Mouse (Mus musculus): ENCODE data around the gene Hspb7. TPM values are rescaled to one million over a fixed set of nuclear protein-coding genes. Genes with fewer than 3 reads are reported as not detected.

The Hspb7 gene
- 100 to 1,000 TPM; 331 to 560 TPM for total RNA-seq (2021)
- long read RNA-seq, experiment 1, transcript Hspb7-201 (3 exons, 2,769 nt): major isoform, 19 of 22 reads
- long read RNA-seq, experiment 1, partial matches to known transcripts: 2 of 22 reads
- long read RNA-seq, experiment 1, other reads (novel, unspliced or antisense): 1 of 22 reads
- long read RNA-seq, experiment 2, transcript Hspb7-201 (3 exons, 2,769 nt): major isoform, 54 of 66 reads
- long read RNA-seq, experiment 2, partial matches to known transcripts: 11 of 66 reads
- long read RNA-seq, experiment 2, other reads (novel, unspliced or antisense): 1 of 66 reads

DNA sequence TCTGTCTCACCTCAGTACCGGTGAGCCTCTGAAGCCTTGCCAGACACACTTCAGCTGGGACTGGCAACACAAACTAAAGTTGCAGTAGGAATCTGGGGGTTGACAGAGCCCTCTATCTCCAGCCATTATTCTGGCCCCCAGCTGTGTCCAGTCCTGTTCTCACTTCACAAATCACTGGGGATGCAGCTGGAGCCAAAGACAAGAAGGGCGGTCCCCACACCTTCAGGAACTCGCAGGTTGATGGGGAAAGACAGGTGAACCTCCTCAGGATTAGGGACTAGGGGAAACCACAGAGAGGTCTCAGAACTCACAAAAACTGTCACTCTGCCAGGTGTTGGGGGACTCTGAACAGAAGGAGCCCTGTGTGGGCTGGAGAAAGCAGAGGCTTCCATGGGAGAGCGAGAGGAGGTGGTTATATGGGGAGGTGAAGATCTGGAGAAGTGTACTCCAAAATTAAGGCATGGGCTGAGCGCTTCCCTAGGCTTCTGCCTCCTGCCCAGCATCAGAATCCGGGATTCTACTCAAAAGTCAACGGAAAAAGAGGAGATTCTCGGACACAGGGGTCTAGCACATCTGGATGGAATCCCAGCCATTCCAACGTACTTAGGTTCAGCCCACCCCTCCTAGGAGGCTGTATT, at the start of gene Hspb7:
Gene Hspb7, plus strand, starts transcription at position 588 of the 638 bp plus-strand sequence.
- DNase-seq (ENCODE audit: low spot score): no peak

DNA sequence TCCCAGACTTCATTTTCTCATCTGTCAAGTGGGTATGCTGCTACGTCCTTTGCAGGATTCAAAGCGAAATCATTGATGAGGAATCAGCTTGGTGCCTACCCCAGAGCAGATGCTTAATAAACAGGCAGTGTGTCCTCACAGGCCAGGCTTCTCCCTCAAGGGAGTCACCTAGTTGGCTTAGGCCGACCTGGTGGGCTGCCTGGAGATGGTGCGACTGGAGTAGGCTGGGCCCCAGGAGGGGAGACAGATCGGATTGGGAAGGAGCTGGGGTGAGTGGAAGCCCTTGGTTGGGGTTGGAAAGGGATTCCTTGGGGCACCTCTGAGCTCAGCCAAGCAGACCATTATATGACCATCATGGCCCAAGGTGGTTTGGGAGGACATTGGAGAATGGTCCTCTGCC, 48.2 kb upstream of the Hspb7 start:
- no peak for DNase-seq (ENCODE audit: low spot score)

DNA sequence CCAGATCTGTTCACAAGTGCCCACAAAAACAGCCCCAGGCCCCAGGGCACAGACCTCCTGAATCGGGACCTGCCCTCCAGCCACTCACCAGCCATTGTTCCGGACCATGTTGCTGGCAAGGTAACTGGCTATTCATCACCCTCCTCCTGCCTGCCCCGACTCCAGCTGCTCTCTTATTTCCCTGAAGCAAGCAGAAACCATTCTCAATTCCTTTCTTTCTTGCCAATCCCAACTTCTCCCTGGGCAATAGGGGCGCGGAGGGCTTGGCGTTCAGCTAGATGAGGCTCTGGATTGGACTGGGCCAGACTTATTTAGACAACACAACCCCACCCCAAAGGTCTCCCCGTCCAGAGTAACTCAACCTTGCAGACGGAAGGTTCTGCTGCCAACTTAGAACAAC, 40.9 kb upstream of the Hspb7 start:
- DNase-seq (ENCODE audit: low spot score): no peak

DNA sequence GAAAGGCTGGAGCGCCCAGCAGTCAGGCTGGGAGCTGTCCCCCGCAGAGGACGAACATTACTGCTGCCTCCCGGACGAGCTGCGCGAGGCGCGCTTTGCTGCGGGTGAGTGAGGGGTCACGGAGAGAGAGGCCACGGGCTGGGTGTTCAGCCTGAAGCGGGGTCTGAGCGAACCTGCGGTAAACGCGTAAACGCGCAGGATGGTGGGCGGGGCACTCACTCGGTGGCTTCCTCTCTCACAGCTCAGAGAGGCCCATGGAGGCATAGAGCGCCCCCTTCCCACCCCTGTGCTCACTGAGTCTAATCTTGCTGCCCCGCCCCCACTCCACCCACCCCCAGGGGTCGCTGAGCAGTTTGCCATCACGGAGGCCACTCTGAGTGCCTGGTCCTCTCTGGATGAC, 38.2 kb upstream of the Hspb7 start:
- no peak for DNase-seq (ENCODE audit: low spot score)

DNA sequence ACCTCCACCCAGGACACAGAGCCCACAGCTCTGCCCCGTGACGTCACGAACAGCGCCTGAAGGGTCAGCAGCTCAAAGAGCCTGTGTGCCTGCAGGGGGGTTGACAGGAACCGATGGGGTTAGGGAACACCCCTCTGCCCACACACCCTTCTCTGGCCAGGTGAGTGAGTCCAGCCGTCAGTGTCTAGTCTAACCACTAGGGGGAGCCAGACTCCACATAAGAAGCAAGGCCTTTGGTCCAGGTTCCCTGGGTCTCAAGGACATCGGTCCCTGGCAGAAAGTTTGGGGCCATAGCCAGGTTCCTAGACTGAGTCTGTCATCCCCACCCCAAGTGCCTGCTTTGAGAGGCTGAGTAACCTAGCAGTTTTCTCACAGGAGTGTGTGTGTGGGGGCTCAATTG, 35.3 kb upstream of the Hspb7 start:
- DNase-seq (ENCODE audit: low spot score): peak; percentile 56

DNA sequence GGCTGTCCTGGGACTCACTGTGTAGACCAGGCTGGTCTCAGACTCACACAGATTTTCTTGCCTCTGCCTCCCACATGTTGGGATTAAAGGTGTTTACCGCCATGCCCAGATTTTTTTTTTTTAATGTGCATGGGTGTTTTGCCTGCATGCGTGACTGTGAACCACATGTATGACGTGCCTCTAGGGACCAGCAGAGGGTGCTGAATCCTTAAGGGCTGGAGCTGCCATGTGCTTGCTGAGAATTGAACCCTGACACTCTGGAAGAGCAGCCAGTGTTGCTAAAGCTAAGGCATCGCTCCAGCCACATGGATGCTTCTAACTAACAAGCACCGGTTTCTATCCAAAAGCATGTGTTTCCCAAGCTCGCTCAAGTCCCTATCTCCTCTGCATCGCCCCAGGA, 34.4 kb upstream of the Hspb7 start:
- no peak for DNase-seq (ENCODE audit: low spot score)

DNA sequence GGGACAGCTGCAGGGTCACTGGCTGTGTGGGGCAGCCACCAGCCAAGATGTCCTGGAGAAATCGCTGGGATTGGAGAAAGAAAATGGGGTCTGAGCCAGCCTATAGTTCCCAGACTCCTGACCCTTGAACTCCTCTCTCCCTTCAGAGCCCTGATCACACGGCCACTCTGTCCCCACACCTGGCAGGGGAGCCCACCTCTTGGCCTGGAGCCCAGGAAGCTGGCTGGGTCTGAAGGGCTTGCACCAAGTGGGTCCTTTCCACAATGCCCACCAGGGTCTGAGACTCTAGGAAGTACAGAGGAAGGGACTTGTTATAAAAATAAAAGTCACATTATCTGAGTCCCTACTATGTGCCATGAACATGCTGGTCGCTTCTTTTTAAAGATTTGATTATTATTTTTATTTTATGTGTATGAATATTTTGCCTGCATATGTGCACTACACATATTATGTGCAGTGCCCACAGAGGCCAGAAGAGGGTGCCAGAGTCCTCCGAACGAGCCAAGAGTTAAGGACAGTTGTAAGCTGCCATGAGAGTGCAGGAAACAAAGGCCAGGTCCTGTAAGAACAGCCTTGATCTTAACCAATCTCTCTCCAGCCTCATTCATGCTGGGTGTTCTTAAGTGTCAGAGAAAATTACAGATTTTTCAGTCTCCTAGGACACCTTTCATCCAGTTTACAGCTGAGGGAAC, 33.3 kb upstream of the Hspb7 start:
- DNase-seq (ENCODE audit: low spot score): peak; percentile 66

DNA sequence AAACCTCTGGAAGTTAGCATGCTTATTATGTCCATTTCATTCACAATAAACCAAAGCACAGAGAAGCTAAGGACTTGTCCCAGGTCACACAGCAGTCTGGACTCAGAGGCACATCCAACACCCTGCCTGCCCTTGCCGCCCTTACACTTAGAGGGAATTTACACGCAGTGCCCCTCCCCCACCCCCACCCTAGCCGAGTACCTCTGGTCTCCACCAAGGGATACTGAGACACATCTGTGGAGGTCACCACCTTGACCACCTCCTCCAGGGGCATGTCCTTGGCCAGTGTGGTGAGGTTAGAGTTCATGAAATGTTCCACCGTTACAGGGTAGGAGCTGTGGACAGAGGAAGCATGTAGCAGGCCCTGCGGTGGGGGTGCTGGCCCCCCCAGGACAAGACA, 32.6 kb upstream of the Hspb7 start:
- DNase-seq (ENCODE audit: low spot score): no peak

DNA sequence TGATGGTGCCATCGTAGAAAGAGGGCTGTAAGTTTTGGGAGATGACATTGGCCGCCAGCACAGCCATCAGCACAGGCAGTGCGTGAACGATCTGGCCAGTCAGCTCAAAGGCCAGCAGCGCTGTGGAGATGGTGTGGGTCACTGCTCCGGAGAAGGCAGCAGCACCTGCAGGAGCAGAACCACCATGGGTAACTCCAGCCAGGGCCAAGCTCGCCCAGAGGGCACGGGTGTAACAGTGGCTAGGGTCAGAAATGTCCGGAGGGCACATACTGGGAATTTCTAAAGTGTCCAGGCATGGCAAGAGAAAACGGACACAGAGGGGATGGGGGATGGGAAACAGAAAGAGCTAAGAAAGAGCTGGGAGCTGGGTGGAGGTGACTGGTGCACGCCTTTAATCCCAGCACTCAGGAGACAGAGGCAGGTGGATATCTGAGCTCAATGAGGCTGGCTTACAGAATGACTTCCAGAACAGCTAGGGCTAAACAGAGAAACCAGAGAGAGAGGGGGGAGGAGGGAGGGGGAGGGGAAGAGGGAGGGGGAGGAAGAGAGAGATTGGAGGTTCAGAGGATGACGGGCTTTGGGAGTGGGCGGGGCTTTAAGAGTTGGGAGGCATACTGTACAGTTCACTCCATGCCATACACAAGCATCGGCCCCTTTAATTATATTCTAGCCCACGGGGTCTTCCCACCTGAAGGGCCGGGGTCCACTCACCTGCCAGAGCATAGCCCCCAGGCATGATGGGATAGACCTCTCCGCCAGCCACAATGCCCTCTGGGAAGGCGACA, 31.0 kb upstream of the Hspb7 start:
- no peak for DNase-seq (ENCODE audit: low spot score)

DNA sequence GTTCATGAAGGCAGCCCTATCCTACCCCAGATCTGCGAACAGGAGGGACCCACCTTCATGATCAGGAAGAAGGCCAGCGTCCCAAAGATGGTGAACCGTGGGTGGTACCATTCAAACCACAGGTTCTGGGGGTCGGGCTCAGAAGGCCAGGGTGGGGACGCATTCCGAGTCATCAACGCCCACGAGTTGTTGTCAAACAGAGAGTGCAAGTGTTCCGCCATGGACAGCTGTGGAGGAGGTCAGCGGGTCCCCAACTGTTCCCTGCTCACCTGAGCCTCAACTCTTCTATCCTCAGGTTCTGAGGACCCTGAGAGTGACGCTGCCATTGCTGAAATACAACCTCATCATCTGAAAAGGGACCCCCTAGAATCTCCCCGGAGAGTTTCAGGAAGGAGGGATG, 29.3 kb upstream of the Hspb7 start:
- no peak for DNase-seq (ENCODE audit: low spot score)

DNA sequence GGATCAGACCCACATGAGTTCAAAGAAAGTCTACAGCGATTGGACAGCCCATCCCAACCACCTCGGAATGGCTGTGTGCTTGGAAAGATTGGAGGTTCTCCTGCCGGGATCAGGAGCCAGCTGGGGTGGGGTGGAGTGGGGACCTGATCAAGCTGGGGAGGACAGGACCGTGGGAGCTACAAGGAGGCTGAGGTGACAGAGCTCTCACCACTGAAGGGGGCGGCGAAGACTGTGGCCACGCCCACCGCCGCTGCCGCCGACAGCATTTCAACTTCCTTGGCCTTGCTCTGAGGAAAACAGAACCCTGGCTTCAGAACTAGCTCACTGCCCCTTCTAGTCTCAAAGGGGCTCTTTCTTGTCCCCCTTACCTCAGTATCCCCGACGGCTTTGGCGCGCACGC, 25.8 kb upstream of the Hspb7 start:
- DNase-seq (ENCODE audit: low spot score): no peak

DNA sequence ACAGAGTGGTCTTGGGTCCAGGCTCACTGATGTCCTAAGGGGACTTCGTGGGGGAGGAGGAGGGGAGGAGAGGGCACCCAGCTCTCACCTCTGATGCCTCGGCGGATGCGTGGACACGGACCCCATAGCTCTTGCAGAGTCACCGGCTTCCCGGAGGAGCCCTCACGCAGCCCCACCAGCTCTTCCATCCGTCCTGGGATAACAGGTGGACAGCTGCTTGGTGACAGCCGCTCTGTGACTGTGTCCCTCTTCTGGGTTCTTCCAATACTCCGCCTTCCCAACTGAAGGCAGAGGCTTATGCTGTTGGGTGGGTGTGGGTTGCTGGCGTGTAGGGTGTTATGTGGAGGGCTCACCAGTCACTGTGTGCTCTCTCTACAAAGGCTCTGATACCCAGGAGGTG, 22.7 kb upstream of the Hspb7 start:
- DNase-seq (ENCODE audit: low spot score): no peak

DNA sequence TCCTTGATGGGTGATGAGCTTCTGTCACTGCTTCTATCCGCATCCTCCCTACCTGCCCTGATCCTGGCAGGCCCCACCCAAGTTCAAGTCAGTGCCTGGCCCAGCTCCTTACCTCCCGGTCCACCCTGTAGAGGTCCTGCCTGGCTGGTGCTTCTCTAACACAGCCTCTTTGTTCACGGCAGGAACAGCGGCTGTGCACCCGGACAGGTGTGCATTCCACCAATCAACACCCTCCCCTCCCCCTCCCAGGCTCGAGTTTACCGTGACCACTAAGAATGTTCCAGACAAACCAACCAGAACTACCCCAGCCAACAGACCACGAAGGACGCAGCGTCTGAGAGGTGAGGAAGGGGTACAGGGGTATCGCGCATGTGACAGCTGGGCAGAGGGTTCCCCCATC, 22.0 kb upstream of the Hspb7 start, which contains the start of gene Clcnka:
Gene Clcnka, minus strand, starts transcription at position 180 of the 400 bp plus-strand sequence.
- DNase-seq (ENCODE audit: low spot score): no peak

DNA sequence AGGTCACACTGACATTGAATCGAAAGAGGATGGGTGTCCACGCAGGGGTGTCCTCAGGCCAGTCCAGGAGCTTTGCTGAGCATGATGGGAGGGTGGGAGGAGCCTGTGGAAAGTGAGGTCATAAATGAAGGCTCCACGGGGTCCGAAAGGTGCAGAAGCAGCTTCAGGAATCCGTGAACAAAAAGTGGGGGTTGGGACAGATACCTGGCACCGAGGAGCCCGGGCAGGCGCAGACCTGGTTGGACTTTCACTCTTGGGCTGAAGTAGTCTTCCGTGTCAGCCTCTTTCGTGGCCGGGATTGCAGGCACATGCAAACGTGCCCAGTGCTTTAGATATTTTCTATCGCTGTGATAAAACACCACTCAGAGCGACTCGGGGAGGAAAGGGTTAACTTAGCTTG, 20.4 kb upstream of the Hspb7 start:
- DNase-seq (ENCODE audit: low spot score): no peak

DNA sequence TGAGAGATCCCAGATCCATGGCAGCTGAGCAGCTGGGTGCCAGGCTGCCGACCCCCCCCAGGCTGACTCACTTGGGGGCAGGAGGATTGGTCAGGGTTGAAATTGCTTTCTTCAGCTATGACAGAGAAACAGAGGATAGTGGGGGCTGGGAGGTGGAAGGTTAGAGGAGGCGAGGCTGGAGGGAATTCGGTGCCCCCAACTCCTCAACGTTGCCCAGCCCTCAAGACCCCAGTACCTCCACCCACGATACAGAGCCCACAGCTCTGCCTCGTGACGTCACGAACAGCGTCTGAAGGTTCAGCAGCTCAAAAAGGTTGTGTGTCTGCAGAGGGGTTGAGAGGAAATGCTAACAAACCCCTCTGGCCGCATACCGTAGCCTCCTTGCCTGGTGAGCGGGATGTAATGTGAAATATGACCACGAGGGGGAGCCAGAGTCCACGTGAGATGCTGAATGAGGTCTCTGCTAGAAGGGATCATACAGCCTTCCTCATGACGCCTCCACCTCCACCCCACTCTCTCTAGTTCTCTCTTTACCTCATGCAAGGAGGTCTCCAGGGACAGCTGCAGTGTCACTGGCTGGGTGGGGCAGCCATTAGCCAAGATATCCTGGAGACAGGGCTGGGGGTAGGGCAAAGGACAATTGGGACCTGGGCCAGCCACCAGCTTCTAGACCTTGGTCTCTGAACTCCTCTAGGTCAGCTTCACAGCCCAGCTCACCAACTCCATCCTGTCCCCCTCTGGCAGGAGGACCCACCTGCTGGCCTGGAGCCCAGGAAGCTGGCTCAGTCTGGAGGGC, 15.9 kb upstream of the Hspb7 start:
- DNase-seq (ENCODE audit: low spot score): peak; percentile 90

DNA sequence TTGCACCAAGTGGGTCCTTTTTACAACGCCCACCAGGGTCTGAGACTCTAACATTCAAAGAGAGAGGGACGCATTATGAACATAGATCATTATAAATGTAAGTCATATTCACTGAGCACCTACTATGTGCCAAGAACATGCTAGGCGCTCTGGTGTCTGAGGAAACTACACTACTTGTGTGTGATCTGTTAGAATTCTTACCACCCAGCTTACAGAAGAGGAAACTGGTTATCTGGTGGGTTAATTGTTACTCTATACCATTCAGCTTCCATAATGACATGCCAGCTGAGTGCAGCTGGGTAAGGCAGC, 15.3 kb upstream of the Hspb7 start:
- no peak for DNase-seq (ENCODE audit: low spot score)

DNA sequence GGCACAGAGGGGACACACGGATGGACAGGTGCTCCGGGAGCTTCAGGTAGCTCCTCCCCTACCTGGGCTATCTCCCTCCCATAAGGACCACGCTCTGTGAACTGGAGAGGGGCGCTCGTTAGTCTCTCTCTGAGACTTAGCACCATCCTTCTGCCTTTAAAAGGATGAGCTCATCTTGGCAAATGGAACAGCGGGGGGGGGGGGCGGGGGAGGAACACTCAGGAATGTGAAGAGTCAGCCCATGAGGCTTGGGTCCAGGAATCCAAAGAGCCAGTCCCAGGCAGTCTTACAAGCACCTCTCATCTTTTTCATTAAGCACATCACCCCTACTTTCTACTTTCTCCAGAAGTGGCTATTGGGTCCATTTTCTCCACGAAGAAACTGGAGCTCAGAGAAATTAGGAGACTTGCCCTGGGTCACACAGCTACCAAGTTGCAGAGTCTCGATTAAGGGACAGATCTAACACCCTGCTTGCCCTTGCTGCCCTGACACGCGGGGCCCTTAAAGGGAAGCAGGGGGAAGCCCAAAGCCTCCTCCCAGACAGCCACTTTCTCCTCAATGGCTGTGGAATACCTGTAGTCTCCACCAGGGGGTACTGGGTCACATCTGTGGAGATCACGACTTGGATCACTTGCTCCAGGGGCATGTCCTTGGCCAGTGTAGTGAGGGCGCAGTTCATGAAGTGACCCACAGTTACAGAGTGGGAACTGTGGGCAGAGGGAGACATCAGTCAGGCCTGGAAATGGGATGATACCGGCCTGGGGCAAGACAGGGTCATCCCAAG, 13.9 kb upstream of the Hspb7 start:
- peak; percentile 73 for DNase-seq (ENCODE audit: low spot score)

DNA sequence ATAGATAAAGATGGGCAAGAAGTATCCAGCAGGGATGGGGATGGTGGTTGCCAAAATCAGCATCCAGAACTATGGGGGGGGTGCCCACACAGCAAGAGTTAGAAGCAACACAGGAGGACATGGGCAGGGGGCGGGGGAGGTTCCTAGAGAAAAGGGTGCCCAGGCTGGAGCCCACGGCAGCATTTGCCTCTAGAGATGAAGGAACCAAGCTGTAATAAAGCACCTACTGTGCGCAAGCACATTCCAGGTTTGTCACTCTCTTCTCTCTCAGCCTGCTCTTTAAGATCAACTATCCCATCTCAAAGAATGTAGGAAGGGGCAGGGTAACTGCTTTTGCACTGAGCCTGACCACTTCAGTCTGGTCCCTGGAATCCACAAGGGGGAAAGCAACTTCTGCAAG, 12.0 kb upstream of the Hspb7 start:
- no peak for DNase-seq (ENCODE audit: low spot score)

DNA sequence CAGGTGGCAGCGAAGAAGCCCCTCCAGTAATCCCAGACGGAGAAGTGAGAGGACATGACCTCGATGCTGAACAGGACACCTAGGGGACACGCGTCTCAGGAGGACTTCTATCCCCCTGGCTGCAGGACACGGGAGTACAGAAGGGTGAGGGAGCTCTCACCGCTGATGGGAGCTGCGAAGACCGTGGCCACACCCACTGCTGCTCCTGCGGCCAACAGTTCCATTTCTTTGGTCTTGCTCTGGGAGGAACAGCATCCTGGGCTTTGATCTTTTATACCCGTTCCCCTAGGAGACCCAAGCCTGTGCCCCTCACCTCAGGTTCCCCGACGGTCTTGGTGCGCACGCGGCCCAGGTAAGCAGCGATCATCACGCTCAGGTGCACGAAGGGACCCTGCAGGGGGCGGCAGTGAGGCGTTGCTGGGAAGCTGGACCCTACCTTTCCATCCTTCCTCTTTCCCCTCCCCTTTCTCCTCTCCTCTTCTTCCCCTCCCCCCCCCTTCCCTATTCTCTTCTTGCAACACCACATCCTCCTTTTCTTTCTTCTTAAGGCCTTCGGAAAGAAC, 9.1 kb upstream of the Hspb7 start:
- no peak for DNase-seq (ENCODE audit: low spot score)

DNA sequence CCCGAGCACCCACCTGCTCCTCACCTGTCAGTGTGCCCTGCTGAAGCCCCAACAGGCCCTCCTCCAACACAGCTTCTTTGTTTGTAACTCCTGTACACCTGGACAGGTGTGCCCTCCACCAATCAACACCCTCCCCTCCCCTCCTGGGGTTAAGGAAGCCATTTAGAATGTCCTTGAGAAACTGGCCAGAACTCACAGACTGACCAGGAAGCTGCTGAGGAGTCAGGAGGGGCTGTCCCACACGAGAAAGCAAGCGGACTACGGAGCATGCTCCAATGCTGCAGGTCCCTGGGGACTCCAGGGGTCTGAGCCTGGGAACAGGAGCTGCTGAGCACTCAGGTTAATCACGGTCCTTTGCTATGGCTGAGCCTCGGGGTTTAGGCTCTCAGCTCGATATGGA, 4.7 kb upstream of the Hspb7 start, which contains the start of gene Clcnkb:
Gene Clcnkb, minus strand, starts transcription at position 91 of the 400 bp plus-strand sequence.
- DNase-seq (ENCODE audit: low spot score): no peak
